Mouse (Mus musculus) cerebellum, adult 11 months (tissue): ENCODE measurements around the gene Chid1.

ENCODE experiments used
- DNase-seq: peaks from one replicate; pipeline ENCODE4 v3.0.0; 2022

Gene Chid1

GRCm38 (mm10) chr7:141501820-141502555, 37.7 kb downstream of the Chid1 start:
- DNase-seq, result no peak

- no peak for DNase-seq
Measured at GRCm38 (mm10) chr7:141497600-141497999, 42.1 kb downstream of the Chid1 start.

DNA sequence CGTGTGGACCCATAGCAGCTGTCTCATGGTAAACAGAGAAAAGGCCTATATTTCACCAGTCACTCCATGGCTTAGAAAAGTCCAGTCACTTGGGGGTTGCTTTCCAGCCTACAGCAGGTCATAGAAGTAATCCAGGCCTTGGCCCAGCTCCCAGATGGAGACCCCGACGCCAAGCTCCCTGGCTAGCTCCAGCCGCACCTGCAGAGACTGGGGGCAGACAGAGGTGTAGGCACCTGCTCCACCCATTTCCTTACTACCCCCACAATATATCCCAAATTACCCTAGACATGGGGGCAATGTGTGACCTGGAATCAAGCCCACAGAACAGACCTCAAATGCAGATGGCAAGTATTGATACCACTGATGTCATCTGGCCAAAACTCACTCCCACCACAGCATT, 43.7 kb downstream of the Chid1 start:
- DNase-seq, result no peak

DNA sequence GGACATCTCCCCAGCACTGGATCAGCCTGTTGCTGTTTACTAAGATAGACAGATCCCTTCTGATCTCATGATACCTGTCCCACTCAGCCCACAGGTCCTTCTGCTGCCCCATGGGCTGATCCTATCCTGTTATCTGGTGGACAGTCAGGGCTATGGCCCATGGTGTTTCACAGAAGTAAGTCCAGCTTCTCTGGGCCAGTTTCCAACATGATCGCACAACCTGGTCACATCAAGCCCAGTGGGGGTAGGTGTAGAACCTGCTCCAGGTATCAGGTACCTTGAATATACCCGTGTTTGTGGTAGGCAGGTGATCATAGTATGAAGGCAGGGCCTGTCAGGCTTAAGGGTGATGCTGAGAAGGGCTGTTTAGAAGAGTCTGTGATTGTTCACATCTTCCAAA, 44.3 kb downstream of the Chid1 start:
- no peak for DNase-seq

DNA sequence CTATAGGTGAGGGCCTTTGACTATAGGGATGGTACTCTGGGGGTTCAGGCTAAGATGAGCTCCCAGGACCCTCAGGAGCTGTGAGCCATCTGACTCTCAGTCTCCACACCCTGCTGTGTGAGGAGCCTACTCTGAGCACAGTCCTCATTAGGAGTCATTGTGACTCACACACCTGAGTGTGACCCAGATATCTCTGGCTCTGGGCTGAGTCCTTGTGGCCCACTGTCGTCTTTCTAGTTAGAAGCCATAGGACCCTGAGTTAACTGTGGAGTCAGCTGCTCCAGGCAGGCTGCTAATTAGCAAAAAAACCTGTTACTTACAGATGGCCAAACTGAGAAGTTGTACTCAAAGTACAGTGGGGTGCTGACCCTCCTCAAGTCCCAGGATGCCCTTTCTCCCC, 45.9 kb downstream of the Chid1 start:
- peak; percentile 20 for DNase-seq

- DNase-seq, result no peak
Measured at GRCm38 (mm10) chr7:141492738-141493137, 46.9 kb downstream of the Chid1 start.

DNA sequence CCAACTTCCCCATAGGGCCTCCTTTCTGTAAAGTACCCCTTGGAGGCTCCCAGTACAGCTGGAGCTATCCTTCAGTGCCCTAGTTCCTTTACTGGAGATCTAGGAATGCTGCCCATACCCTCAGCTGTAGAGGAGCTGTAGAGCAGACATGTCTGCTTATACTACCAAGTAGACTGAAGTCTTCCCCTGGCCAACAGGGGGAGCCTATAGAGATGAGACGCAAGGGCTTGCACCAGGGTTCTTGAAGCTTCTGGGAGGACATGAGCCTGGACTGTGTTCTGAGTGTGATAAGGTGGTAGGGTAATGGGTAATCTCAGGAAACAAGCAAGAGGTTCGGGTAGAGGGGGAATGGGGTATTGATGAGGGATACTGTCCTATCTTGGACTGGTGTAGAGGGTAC, 48.5 kb downstream of the Chid1 start:
- no peak for DNase-seq

GRCm38 (mm10) chr7:141487141-141487540, 52.5 kb downstream of the Chid1 start:
- no peak for DNase-seq

GRCm38 (mm10) chr7:141486239-141486638, 53.4 kb downstream of the Chid1 start:
- no peak for DNase-seq

- DNase-seq, result peak; percentile 96
Measured at GRCm38 (mm10) chr7:141485606-141486005, 54.1 kb downstream of the Chid1 start.

DNA sequence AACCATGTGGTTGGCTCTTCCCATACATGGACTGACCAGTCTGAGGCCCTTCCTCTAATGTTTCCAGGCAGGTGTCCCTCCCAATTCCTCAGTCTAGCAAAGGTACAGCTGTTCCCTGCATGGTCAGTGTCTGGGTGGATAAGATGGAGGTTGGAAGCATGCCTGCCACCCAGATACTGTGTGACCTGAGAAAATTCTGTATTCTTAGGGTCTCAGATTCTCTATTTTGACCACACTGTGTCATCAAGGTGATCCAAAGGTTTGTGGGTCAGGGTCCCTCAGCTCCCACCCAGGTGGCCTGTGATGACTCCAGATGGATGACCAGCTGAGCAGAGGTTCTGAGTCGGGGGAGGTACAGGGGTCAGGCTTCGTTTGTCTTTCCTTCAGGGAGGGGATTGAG, 54.5 kb downstream of the Chid1 start:
- DNase-seq, result no peak

GRCm38 (mm10) chr7:141484186-141485120, 55.2 kb downstream of the Chid1 start:
- no peak for DNase-seq

- no peak for DNase-seq
Measured at GRCm38 (mm10) chr7:141483114-141483653, 56.5 kb downstream of the Chid1 start.

GRCm38 (mm10) chr7:141482531-141483024, 57.1 kb downstream of the Chid1 start:
- no peak for DNase-seq

DNA sequence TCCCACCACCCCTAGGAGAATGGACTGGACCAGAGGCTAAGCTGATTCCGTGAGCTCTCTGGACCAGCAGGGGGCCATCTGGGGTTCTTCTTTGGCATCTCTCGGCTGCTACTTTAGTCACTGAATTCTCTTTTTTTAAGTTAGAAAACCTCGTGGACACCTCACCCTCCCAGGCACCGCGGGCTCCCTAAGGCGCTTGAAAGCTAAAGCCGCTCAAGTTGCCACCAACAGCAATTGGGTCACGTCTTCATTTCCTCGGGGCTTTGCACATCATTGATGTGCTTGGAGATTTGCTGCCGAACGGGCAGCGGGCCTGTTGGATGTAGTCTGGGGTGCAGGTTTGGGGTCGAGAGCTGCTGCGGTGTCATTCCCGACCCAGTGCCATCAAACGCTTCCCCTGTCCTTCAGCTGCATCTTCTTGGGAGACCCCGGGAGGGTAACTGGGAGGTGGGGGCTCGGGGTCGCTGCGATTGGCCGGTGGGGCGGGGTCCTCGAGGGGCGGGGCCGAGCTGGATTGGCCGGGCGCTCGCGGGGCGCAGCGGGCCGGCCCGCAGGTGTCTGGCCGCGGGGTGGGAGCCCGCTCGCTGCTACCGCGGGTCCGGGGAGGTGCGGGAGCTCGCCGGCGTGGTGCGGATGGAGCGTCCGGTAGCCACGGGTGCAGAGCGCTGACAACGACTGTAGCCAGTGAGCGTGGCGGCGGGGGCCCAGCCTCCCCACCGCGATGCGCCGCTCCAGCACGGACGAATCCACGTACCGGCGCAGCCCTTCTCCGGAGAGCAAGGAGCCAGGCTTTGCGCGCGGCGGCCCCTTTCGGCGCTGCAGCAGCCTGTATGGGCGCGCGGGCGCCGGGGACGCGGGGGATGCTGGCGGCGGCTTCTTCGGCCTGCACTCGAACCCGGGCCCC, 57.9 kb downstream of the Chid1 start:
- peak; percentile 70 for DNase-seq

GRCm38 (mm10) chr7:141480842-141481497, 58.7 kb downstream of the Chid1 start:
- peak; percentile 84 for DNase-seq

- DNase-seq, result no peak
Measured at GRCm38 (mm10) chr7:141478270-141478748, 61.3 kb downstream of the Chid1 start.

DNA sequence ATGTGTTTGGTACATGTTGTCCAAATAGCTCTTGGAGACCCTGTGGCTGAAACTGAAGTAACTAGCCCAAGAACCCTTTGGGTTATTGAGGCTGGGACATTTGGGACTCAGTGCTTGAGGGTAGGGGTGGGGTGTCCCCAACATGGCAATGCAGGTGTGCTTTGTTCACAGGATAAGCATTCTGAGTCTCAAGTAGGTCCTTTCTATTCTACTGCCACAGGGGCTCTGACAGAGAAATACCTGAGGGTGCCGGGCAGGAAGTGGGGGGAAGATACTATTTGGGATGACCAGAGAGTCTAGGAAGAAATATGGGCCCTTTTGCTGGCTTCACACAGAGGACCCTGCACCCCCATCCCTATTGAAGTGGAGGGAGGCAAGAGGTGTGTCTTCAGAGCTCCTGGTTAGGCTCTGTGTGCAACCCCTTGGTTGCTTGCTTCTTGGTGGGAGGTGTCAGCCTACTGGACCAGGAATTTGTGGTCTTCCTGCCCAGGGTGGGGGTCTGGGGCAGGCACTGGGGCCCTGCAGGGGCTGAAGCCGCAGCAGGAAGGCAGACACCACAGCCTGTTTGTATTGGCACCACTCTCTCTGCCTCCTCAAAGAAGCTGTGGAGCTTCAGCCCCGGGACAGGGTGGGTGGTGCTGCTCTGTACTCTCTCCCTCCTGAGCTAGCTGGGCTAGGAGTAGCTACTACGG, 61.9 kb downstream of the Chid1 start:
- no peak for DNase-seq

- DNase-seq, result no peak
Measured at GRCm38 (mm10) chr7:141476981-141477370, 62.7 kb downstream of the Chid1 start.

DNA sequence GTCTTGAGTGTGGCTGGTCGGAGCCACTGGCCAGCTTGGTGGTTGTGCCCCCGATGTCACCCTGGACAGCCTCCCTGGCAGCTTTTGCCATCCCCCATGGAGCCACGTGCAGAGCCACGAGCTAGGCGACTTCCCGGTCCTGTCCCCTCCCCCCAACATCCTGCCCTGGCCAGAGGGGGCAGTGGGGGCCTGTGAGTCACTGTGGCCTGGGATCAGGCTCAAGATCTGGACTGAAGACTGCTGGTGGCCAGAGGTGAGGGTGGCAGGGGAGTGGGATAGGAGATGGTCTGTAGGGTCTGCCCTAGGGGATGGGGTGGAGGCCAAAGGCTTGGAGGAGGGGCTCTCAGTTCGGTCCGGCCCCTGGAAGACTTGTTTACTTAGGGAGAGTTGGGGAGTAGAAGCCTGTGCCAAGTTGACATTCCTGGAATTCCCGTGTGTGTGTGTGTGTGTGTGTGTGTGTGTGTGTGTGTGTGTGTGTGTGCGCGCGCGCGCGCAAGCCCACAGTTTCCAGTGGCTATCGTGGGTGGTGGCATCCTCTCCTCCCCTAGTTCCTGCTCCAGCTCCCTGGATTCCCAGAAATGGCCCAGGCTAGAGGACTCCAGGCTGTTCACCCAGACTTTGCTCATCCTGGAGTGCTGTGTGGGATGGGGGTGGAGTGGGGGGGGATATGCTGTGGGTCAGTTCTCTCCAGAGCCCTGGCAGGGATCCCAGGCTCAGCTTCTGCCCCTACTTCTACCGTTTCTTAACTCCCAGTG, 63.3 kb downstream of the Chid1 start:
- peak; percentile 57 for DNase-seq
